Comparison of ENCODE assay signal across 21 mouse cellular contexts in genomic region chr10:93760429-93760828, GRCm38 (mm10).
DNase-seq lines count a peak whose midpoint lies in the region; ATAC-seq and TF ChIP-seq lines count a peak whose summit lies in the region.
"Had no signal": no experiment of that assay in that cellular context is flagged by ENCODE, and none has a peak within 500 bp of the region (broad histone marks: within the 10 kb centered on the region; RNA-seq: fewer than 3 reads in every experiment).

No protein-coding gene starts in this region.

- no peaks in the 10 kb centered on the region for H3K9me3 ChIP-seq in midbrain, embryonic 15.5 days
- H3K9me3 ChIP-seq: embryonic facial prominence, embryonic 10.5 days; forebrain, embryonic 10.5 days; heart, embryonic 10.5 days; hindbrain, embryonic 13.5 days had no signal

- 68% methylated on average over 5 of the region's 5 CpGs for WGBS in olfactory bulb, adult 2 months
- 87% methylated on average over 5 of the region's 5 CpGs for WGBS in midbrain, embryonic 15.5 days

- ATAC-seq in activated CD4-positive, CD25-positive, alpha-beta regulatory T cell, adult 4 months, result no peak
- ATAC-seq in midbrain, embryonic 15.5 days (replicated peaks), result no peak
- ATAC-seq: forebrain, embryonic 14.5 days; hindbrain, postnatal 0 days had no signal

- no peak overlapping the region for H3K9ac ChIP-seq in midbrain, embryonic 15.5 days
- H3K9ac ChIP-seq: hindbrain, embryonic 13.5 days had no signal

- TF ChIP-seq CTCF in olfactory bulb, adult 2 months (IDR thresholded peaks at IDR 0.05; ENCODE audit: insufficient read depth, low read depth, low read length), result no peak

- no peak for TF ChIP-seq POLR2A in olfactory bulb, adult 2 months (IDR thresholded peaks at IDR 0.05; ENCODE audit: insufficient read depth, low read depth, low read length)

- no peak overlapping the region for H3K4me3 ChIP-seq in olfactory bulb, adult 2 months (ENCODE audit: insufficient read depth, low read depth, low read length)
- no peak overlapping the region for H3K4me3 ChIP-seq in midbrain, embryonic 15.5 days
- H3K4me3 ChIP-seq: embryonic facial prominence, embryonic 10.5 days; forebrain, embryonic 10.5 days; heart, embryonic 10.5 days; hindbrain, embryonic 13.5 days had no signal

- peaks cover 24% of the 10 kb centered on the region for H3K4me1 ChIP-seq in olfactory bulb, adult 2 months (ENCODE audit: control insufficient read depth, insufficient read depth, low read length)
- no peaks in the 10 kb centered on the region for H3K4me1 ChIP-seq in midbrain, embryonic 15.5 days

- H3K27ac ChIP-seq in olfactory bulb, adult 2 months (ENCODE audit: insufficient read depth, low read depth, low read length), result peak overlapping the region; percentile 23
- no peak overlapping the region for H3K27ac ChIP-seq in midbrain, embryonic 15.5 days
- H3K27ac ChIP-seq: embryonic facial prominence, embryonic 10.5 days; forebrain, embryonic 10.5 days; heart, embryonic 10.5 days; hindbrain, embryonic 13.5 days; hindbrain, postnatal 0 days had no signal

- peak; percentile 21 to 23 for DNase-seq in left cerebral cortex, adult 18-20 months (ENCODE audit: low spot score in 2 of 2)
- no peak for DNase-seq in left cerebral cortex, postnatal 4 days
- peak; percentile 34 to 40 for DNase-seq in right cerebral cortex, adult 2 months (ENCODE audit: low spot score in 2 of 2)
- DNase-seq in right cerebral cortex, postnatal 4 days, result no peak
- DNase-seq: adrenal gland, postnatal 10 days; cerebellum, adult 18-20 months; cerebellum, adult 9-11 months; cerebellum, postnatal 36 days; gastrocnemius, postnatal 10 days; heart, adult 18-20 months; heart, postnatal 10 days; heart, postnatal 4 days had no signal

- intact Hi-C loops in left cerebral cortex, postnatal 4 days (cut with DNase I), result no loop called here

- H3K27me3 ChIP-seq in midbrain, embryonic 15.5 days (replicated peaks), result no peaks in the 10 kb centered on the region

- no peaks in the 10 kb centered on the region for H3K36me3 ChIP-seq in midbrain, embryonic 15.5 days (replicated peaks)
- H3K36me3 ChIP-seq: embryonic facial prominence, embryonic 10.5 days; forebrain, embryonic 10.5 days; heart, embryonic 10.5 days; hindbrain, embryonic 13.5 days had no signal

- no peak overlapping the region for H3K4me2 ChIP-seq in midbrain, embryonic 15.5 days
- H3K4me2 ChIP-seq: hindbrain, embryonic 13.5 days had no signal

Comparison
In these comparisons a context has a peak if more than half of its experiments do, and no peak if none do; other contexts are left out.
1. DNase-seq: peak in left cerebral cortex, adult 18-20 months (2 of 2) and right cerebral cortex, adult 2 months (2 of 2); none in left cerebral cortex, postnatal 4 days (single experiment) and right cerebral cortex, postnatal 4 days (single experiment).